Mouse (Mus musculus) thymus, adult 2 months (tissue): ENCODE measurements at regions not wholly inside any gene's neighbourhood (a gene's known extent, or its start where the extent isn't known, plus 50 kb on each side); places are given as distances from the start of the nearest gene placed in this dataset.
A peak's percentile ranks its signal among the peaks of the same experiment; 100 is the strongest.

Source experiments
- DNase-seq: peaks from one replicate; pipeline ENCODE4 v3.0.0; 2021
- H3K27ac ChIP-seq: fragments of 200-500 bp; 2 replicates; pipeline ENCODE4 v1.5.1; 2012; ENCODE audit warnings: low read length, control low read depth; ENCODE audit not compliant: control insufficient read depth, insufficient read depth
- H3K27me3 ChIP-seq: fragments of 200-500 bp; 2 replicates; pipeline ENCODE4 v1.6.1; 2012; ENCODE audit warnings: mild to moderate bottlenecking, low read length, moderate library complexity, mixed read lengths; ENCODE audit not compliant: control insufficient read depth, insufficient read depth
- H3K36me3 ChIP-seq: fragments of 200-500 bp; 2 replicates; pipeline ENCODE4 v1.6.1; 2012; ENCODE audit warnings: mild to moderate bottlenecking, low read length, moderate library complexity; ENCODE audit not compliant: control insufficient read depth, insufficient read depth
- H3K4me1 ChIP-seq: fragments of 200-500 bp; replicated peaks from 2 replicates; pipeline ENCODE4 v1.6.1; 2012; ENCODE audit warnings: low read length; ENCODE audit not compliant: control insufficient read depth, insufficient read depth
- H3K4me3 ChIP-seq: fragments of 200-500 bp; 2 replicates; pipeline ENCODE4 v1.5.1; 2012; ENCODE audit warnings: mild to moderate bottlenecking, low read length, control low read depth, moderate library complexity; ENCODE audit not compliant: control insufficient read depth, insufficient read depth
- CTCF ChIP-seq: fragments of 200-500 bp; IDR thresholded peaks from 2 replicates; pipeline ENCODE4 v1.5.1; 2012; ENCODE audit warnings: mild to moderate bottlenecking, control low read depth, low read length, moderate library complexity, borderline replicate concordance; ENCODE audit not compliant: control insufficient read depth, poor library complexity, insufficient read depth; ENCODE audit errors: extremely low read depth
- POLR2A ChIP-seq: fragments of 200-500 bp; IDR thresholded peaks from 2 replicates; pipeline ENCODE4 v1.6.1; 2012; ENCODE audit warnings: mild to moderate bottlenecking, low read length, control low read depth, moderate library complexity; ENCODE audit not compliant: control insufficient read depth, poor library complexity, insufficient read depth; ENCODE audit errors: extremely low read depth
- WGBS: fragments of 180-500 bp; shearing (Covaris S2); methylation state at CpG from one replicate; pipeline ENCODE4 v1.1.7; 2018; 5-methylcytosine and 5-hydroxymethylcytosine counted together

GRCm38 (mm10) chr14:15677218-15677617, 238.4 kb upstream of the Lrrc3b start:
- no peak for TF ChIP-seq CTCF
- TF ChIP-seq POLR2A: no peak
- H3K27ac ChIP-seq: no peak overlapping the region
- H3K27me3 ChIP-seq: no peaks in the 10 kb centered on the region
- no peaks in the 10 kb centered on the region for H3K36me3 ChIP-seq
- no peak for DNase-seq
- no peak overlapping the region for H3K4me3 ChIP-seq
- H3K4me1 ChIP-seq: peaks cover 2% of the 10 kb centered on the region
- 64% methylated on average over 2 of the region's 2 CpGs for WGBS

DNA sequence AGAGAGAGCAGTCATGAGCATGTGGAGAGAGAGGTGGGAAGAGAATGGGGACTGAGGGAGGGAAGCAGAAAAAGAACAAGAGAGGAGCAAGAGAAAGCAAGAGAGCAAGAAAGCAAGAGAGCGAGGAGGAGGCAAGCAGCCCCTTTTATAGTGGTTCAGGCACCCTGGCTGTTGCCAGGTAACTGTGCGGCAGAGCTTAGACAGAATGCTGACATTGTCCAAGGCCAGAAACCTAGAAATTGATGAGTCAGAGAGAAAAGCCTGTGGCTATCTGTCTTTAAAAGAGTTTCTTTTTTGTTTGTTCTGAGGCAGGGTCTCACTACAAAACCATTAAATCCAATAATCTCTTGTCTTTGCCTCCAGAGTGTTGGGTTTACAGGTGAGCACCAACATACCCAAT, 240.7 kb upstream of the Lrrc3b start:
- Histone ChIP-seq H3K4me3 (no peak overlapping the region), H3K36me3 (no peaks in the 10 kb centered on the region), H3K4me1 (peaks cover 2% of the 10 kb centered on the region), H3K27me3 (no peaks in the 10 kb centered on the region), H3K27ac (no peak overlapping the region)
- 92% methylated on average over 2 of the region's 2 CpGs for WGBS
- TF ChIP-seq POLR2A (no peak), CTCF (no peak)
- no peak for DNase-seq

GRCm38 (mm10) chr14:15698001-15698400, 259.2 kb upstream of the Lrrc3b start:
- H3K27me3 ChIP-seq: no peaks in the 10 kb centered on the region
- DNase-seq: no peak
- peaks cover 2% of the 10 kb centered on the region; the same call in 1 of the 2 replicates for H3K4me1 ChIP-seq
- H3K36me3 ChIP-seq: no peaks in the 10 kb centered on the region
- H3K4me3 ChIP-seq: no peak overlapping the region
- H3K27ac ChIP-seq: no peak overlapping the region
- WGBS: 58% methylated on average over 2 of the region's 2 CpGs
- TF ChIP-seq CTCF (no peak), POLR2A (no peak)

DNA sequence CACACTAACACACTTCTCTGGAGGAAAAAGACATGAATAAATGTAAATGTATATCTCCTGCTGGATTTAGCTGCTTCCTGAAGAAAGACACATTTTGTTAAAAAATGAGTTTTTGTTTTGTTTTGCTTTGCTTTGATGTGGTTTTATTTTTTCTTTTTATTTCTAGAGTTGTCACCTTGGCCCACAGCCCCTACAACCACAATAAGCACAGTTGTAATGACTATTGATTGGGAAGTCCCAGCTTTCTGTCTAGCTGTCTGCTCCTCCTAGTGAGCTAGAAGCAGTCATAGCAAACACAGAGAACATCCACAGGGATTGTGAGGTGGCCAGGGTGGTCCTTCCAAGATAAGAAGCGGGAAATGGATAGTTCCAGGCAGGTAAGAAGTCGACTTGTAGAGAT, 259.8 kb upstream of the Lrrc3b start:
- H3K27me3 ChIP-seq: no peaks in the 10 kb centered on the region
- H3K36me3 ChIP-seq: no peaks in the 10 kb centered on the region
- H3K27ac ChIP-seq: no peak overlapping the region
- TF ChIP-seq CTCF (no peak), POLR2A (no peak)
- 87% methylated on average over 2 of the region's 2 CpGs for WGBS
- peaks cover 2% of the 10 kb centered on the region; the same call in 1 of the 2 replicates for H3K4me1 ChIP-seq
- DNase-seq: no peak
- no peak overlapping the region for H3K4me3 ChIP-seq

DNA sequence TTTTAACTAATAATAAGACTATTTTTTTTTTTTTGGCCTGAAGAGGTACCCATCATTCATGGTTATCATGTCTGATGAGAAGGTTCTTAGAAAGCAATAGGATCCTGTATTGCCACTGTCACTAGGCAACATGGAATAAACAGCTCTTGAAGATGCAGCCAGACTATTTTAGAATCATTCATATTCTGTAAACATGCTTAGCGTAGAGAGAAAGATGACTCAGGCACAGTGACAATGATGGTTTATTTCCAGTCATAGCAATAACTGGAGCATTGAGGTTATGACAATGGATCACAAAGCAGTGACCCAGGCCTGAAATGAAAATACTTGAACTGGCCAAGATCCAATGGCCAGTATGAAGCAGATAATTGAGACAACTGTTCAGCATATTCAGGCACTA, 283.3 kb upstream of the Lrrc3b start:
- no peaks in the 10 kb centered on the region for H3K36me3 ChIP-seq
- no peak overlapping the region for H3K4me3 ChIP-seq
- H3K27ac ChIP-seq: no peak overlapping the region
- no peak for TF ChIP-seq POLR2A
- no peak for TF ChIP-seq CTCF
- no peak for DNase-seq
- H3K27me3 ChIP-seq: no peaks in the 10 kb centered on the region
- WGBS: 95% methylated on average over 1 of the region's 1 CpGs
- H3K4me1 ChIP-seq: no peaks in the 10 kb centered on the region

GRCm38 (mm10) chr14:15746629-15747238, 307.9 kb upstream of the Lrrc3b start:
- DNase-seq: peak; percentile 46
- H3K36me3 ChIP-seq: no peaks in the 10 kb centered on the region
- H3K4me1 ChIP-seq: peaks cover 7% of the 10 kb centered on the region
- peak overlapping the region; percentile 51 for H3K27ac ChIP-seq
- no peaks in the 10 kb centered on the region for H3K27me3 ChIP-seq
- H3K4me3 ChIP-seq: no peak overlapping the region
- WGBS: 8% methylated on average over 5 of the region's 5 CpGs
- no peak for TF ChIP-seq POLR2A
- TF ChIP-seq CTCF: no peak
